Mouse (Mus musculus) mesoderm, embryonic 11.5 days (tissue): ENCODE results near the gene Spo11.

Source experiments
- DNase-seq: peaks from one replicate; pipeline ENCODE4 v3.0.0-alpha.2; 2012; ENCODE audit warnings: low read depth, low spot score

The Spo11 gene

DNA sequence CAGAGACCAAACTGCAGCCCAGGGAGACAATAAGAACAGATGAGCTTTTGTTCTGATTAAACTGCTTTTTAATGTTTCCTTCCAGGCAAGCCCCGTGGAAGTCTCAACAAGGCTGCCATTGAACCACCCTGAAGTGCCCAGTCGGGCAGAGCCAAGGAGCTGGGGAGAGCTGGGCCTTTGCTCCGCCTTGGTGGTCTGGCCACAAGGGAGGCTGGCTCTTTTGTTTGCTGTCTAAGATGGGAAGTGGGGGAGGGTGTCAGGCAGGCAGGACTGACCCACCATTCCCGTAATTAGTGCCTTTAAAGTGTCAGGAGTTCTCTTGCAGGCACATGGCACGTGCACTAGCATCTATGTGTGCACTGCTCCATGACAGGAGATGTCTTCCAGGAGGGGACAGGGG, 18.9 kb upstream of the Spo11 start:
- DNase-seq: no peak

DNA sequence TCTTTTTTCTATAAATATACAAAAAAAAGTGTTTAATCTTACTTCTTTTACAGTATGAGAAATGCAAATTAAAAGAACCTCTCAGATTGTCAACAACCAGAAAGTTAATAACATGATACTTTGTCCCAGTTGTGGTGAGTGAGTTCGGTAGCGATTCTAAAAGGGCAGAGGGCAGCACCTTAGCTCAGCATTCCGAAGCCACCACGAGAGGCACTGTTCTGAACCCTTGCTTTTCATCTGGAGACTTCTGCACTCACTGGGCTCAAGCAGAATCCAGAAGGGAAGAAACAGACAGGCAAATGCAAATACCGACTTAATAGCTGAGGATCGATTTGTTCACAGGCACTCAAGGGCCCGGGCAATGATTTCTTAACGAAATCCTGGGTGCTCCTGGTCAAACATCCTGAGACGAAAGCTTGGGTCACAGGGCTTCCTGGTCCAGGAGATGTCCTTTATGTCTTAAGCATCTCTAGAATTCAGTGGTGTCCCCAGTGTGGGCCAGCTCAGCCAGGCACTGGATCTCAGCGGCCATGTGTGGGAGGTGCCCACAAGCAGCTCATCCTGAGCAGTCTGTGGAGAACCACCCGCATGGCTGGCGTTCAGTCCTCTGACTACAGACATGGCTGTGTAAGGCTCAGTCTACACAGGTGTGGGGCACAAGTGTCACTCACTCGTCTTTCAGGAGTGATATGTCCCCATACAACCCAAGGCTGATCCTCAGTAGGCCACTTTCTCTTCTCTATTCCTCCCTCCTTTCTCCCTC, 18.3 kb upstream of the Spo11 start:
- DNase-seq: no peak

DNA sequence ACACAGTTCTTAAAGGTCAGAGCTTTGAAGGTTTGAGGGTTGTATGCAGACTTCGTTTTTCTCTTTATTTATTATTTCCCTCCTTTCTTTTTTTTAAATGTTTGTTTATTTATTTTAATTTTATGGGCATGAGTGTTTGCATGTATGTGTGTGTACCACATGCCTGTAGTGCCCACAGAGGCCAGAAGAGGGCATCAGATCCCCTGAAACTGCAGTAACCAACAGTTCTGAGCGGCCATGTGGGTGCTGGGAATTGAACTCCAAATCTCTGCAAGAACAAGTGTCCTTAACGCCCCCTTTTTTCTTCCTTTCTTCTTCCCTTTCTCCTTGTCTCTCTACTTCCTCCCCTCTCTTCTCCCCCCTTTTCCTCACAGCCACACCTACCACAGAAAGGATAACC, 17.1 kb upstream of the Spo11 start:
- no peak for DNase-seq

DNA sequence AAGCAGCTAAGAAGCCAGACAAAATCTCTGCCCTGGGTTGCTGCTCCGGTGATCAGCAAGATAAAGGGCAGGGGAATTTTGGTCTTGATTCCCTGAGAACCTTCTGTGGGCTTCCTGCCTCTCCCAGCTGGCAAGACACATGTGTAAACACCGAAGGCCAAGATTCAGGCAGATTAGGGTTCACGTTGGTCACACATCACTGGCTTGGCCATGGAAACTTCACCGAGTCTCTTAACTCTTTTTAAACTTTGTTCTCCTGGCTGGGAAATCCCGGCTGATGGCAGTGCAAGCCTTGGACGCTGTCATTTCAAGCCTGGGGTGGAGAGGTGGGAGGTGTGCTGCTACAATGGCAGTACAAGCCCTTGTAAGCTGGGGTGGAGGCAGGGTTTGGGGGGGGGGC, 16.3 kb upstream of the Spo11 start:
- DNase-seq: no peak

DNA sequence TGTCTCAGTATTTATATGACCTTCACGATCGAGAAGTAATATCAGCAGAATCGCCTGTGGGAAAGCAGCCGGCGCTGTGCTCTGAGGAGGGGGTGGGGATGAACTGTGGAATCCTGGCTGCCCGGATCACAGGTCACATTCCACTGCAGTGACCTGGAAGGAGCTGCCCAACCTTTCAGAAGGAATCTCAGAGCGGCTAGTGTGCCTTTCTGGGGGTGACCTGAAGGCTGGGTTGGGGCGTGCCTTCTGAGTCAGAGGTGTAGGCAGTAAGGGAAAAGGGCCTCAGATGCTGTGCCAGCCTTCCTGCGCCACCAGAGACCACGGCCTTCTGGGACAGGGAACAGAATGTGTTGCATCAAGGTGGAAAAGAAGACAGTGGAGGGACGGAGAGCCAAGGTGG, 12.3 kb upstream of the Spo11 start:
- peak; percentile 49 for DNase-seq

DNA sequence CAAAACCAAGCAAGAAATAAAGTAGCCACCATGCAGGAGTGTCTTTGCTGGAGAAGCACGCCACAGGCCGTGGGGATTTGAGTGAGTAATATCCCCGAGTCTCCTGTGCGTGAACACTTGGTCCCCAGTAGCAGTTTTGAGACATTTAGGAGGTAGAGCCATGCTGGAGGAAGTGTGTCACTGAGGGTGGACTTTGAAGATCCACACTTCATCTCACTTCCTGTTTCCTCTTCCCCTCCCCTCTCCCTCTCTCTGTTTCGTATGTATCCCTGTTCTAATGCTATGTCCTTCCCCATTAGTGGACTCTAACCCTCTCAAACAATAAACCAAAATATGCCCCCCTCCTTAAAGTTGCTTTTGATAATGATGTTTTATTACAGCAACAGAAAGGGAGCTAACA, 11.0 kb upstream of the Spo11 start:
- DNase-seq: no peak

DNA sequence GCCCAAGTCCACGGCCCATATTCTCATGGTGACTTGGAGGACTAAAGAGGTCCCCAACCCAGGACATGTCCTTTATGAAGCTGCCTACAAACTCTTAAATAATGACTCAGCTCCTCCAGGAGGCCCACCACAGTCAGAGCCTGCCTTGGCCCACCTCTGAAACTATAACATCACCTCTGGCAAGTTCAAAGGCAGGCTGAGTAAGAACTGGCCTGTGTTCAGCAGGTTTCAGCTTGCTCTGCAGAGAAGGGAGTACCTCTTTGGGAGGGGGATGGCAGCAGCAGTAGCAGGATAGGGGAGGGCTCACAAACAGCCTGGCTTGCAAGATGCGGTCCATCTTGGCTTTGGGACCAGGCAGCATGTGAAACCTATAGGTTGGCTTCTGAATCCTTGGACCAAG, 5.6 kb upstream of the Spo11 start:
- no peak for DNase-seq

DNA sequence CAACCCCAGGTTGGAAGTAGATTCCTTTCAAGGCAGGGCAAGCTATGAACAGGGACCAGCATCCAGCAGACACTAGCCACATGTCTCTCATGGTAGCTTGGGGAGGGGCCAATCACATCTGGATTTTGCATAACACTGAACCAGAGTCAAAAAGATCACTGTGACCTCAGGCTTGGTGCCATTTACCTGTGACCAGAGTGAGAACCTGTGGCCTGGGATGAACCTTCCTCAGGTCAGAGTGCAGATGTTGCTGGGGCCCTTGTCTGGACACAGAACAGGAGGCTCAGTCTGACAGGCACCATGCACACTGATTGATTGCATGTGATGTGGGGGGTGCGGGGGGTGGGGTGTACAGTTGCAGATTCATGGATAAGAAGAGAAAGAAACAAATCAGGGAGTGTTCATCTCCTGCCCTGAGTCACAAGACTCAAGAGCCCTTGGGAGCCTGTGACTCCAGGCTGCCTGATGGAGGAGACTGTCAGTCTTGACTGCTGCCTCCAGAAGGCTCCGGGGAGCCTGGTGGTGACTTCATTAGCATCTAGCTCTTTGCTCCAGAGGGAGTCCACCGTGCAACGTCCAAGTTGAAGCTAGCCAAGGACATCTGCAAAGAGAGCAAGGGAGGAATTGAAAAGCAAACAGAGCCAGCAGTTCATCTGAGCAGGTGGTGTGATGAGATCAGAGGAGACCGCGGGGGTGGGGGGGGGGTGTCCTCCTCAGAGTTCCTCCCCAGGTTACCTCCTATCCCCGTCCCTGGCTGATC, 3.5 kb upstream of the Spo11 start:
- DNase-seq: no peak

DNA sequence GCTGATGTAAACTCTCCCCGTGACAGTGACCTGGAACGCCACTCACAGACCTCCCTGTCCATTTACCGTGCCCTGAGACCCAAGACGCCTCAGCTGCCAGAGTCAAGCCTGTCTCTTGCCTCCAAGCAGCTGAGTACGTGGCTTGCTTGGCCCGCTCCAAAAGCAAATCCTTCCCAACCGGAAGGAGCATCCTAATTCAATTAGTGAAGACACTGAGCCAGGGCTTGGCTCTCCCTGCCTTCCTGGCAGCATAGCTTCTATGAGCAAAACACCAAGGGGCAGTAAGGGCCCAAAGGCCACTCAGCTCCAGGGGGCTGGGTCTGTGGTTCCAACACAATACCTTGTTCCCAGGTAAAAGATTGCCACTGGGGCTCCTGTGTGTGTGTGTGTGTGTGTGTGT, 2.8 kb upstream of the Spo11 start:
- no peak for DNase-seq

DNA sequence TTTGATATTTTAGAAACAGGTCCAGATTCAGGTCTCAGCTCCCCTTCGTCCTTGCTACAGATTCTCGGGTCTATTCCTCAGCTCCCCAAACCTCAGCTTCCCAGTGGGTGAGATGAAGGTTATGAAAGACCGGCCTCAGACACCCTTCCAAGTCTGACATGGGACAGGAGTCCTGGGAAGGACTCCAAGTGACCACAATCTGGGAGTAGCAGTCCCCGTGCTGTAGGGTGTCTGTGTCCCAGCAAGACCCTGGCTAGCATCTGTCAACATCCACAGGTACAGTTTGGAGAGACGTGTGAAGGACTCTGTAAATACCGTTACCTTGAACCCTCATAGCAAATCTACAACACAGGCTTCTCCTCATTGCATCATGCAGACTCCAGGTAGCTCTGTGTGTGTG, 2.3 kb upstream of the Spo11 start:
- DNase-seq: no peak

DNA sequence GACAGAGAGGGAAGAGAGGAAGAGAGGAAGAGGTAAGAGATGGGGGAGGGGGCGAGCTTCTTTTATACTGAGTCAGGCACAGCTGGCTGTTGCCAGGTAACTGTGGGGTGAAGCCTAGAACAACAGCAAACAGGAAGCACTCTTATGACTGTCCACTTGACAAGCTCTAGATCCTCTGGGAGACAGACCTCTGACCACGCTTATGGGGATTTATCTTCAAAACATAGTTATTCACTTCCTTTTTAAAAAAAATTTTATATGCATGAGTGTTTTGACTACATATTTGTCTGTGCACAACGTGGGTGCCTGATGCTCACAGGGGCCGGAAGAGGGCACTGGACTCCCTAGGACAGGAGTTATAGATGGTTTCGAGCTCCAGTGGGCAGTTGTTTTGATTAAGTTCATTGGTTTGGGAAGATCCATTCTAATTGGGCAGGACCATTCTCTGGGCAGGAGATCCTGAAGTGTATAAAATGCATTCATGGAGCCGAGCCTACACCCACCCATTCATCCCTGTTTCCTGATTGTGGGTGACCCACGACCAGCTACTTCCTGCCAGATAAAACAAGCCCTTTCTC, 750 bp upstream of the Spo11 start:
- DNase-seq: no peak

DNA sequence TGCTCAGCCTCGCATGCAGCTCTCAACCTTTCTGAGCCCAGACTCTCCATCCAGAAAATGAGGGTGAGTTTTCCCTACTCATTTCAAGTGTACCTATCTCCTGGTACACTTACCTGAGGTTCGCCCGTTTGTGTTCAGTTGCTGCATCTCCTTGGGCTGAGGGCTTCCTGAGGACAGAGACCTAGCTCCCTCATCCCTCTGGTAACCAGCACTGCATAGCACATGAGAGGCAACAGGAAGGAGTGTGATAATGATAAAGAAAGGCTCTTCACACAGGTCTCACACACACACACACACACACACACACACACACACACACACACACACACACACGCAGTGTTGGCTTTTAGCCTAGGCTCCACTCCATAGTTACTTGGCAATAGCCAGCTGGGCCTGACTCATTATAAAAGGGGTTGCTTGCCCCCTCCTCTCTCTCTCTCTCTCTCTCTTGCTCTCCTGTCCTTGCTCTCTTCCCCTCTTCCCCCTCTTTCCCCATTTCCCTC, 682 bp downstream of the Spo11 start:
- DNase-seq: no peak

DNA sequence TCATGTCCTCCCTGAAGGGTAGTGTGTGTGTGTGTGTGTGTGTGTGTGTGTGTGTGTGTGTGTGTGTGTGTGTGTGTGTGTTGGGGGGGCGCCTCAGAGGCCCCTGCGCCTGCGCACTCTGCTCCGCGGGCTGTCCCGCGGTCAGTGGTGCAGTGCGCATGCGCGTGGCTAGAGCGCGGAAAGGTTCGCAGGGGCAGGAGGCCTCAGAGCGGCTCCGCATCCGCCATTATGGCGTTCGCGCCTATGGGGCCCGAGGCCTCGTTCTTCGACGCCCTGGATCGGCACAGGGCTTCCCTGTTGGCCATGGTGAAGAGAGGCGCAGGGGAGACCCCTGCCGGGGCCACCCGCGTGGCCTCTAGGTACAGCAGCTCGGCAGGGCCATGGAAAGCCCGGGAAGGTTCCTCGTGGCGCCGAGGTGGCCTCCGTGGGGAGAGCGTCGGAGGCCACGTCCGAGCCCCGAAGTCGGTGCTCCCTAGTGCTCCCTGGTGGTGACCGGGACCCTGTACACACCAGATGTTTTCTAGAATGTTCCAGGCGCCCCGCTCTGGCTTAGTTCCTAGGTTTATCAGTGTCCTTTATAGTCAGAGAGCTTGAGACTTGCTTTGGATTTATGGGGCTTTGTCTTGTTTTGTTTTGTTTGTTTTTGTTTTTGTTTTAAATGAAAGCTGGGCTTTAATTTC, 2.3 kb downstream of the Spo11 start:
- DNase-seq: no peak

DNA sequence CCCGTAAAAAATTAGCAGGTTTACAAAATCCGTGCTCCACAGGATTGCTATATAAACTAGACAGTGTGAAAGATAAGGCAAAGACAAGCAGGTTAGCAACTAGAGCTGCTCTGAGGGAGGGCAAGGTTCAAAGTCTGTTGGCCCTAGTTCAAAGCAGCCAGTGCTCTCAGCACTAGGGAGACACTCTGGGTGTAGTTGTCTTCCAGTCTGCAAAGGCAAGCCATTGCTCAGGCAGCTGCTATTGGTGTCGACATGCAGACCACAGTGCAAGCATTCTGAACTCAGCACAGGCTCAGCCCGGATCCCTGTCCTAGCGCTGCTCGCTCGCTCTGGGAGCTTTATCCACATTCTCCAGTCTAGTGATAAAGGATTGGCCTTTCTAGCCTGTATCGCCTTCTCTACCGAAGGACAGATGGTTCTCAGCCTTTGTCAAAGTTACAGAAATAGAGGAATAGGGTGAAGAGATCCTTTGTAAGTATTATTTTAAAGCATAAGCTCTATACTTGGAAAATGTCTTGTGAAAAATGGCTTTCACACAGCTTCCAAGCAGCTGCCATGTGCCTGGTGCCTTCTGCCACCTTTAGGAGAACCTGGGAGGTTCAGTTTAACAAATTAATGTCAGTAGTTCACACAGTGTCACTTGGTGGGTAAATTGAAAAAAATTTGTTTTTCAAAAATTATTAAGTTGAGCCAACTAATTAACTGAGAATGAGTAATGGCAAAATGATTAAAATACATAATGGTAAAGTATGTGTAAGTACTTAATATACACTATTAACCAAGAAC, 5.5 kb downstream of the Spo11 start:
- no peak for DNase-seq

DNA sequence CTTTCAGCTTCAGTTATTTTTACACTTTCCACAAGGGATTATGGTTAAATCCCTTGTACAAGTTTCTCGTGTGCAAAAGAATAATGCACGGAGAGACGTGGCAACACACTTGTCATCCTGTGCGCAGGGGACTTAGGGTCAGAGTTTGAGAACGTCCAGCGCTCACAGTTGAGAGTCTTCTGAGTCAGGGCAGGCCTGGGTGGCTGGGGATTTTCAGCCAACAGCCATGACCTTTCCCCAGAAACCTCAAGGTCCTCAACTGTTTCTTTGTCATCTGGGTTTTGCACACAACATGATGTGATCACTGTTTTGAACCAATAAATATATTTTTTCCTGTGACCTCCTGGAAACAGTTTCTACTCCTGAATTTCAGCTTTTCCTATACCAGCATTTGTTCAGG, 12.7 kb downstream of the Spo11 start:
- no peak for DNase-seq

DNA sequence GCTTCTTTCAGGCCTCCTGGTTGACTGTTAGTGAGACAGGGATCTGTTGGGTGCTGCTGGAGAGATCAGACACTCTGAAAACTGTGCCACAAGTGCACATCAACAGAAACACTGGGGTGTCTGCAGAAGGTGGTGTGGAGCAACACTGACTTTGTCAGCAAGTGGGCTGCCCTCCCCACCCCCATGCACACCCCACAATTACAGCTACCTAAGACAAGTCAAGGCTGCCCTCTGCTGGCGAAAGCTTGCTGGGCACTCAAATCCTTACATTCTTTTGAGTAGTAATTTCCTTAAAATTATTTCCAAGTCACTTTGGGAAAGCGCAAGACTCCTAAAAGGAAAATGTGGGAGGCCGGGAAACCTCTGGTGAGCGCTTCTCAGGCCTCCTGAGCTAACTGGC, 18.7 kb downstream of the Spo11 start:
- DNase-seq: peak; percentile 87

DNA sequence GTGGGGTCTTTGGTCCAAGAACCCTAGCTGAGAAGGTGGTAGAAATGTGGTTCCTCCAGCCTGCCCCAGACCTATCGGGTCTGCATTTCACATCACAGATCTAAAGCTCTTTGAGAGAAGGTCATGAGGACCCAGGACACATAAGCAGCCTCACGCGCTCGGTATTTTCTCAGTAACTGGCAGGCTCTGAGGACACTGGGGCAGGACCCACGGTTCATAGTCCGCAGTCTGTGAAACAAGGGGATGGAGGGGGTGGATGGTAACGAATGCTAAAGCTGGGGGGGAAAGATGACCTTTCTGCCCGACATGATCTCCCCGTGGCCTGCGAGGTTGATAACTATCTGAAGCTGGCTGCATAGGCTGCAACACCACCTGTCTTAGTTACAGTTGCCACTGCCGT, 20.2 kb downstream of the Spo11 start:
- DNase-seq: no peak

DNA sequence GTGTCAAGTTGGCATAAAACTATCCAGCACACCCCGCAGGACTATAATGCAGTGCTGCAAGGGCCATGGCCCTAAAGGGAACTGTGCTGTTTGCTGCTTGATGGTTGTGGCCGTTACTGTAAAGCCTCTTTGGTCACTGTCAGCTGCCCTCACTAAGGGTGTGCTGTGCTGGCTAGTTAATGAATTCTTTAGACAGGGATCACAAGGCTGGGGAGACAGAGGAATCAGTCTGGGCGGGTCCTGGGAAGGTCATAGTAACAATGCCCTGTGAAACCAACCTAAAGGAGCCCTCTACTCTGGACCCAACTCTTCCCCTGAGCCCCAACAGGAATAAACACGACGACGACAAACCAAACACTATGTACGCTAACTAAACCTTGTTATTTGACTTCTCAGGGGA, 21.0 kb downstream of the Spo11 start:
- no peak for DNase-seq

DNA sequence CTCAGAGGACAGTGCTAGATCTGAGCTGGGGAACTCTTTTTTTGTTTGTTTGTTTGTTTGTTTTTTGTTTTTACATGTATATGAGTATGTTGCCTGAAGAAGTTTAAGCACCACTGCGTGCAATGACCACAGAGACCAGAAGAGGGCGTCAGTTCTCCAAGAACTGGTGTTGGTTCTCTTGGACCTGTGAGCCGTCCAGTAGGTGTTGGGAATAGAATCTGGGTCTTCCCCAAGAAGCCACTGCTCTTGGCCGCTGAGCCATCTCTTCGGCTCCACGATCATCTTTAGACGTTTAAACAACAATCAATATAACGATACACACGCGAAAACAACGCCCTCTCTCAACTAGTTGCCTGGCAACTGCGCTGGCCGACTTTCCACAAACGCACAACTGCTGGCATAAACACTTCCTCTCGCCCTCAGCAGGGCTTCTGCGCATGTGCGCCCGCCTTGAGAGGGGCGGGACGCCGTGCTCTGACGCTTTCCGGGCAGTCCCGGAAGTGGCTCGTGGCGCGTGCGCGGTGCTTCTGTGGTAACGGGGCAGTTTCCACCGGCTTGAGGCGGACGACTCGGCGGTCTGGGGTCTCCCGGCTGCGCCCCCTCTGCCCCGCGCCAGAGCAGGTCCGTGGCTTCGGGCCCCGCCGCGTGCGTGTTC, 22.3 kb downstream of the Spo11 start, which contains the start of gene Rae1:
TSS of gene Rae1 (plus strand) at position 488 of the 655 bp plus-strand sequence.
- peak; percentile 100 for DNase-seq

DNA sequence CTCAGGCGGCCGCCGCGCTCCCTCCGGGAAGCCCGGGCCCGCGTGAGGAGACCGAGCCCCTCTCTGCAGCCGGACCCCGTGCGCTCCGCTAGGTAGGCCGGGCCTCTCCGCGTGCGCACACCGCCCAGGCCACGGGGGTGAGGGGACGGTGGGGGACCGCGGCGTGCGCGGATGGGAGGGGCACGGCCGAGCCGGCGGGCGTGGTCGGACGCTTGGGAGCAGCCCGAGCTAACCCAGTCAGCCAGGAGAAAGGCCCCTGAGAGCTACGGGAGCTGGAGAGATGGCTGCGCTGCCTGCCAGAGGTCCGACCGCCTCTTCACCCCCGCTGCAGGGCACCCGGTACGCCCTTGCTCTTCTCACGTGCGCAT, 22.8 kb downstream of the Spo11 start:
- no peak for DNase-seq

DNA sequence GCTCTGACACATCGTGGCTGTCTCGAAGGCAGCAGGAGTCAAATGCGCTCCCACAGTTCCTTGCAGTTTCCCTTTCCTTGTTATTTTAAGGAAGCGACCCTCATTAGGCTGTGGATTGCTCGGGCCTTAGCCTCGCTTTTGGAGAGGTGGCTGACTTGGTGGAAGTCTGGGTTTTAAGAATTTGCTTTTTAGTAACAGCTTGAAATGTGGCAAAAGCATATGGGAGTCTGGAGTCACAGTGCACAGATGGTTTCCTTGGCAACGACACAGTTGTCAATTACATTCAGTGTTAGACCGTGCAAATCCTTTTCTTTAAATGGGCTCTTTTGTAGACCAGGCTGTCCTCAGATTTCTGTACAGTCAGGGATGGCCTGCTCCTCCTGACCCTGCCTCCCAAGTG, 23.4 kb downstream of the Spo11 start:
- DNase-seq: no peak
